Mouse (Mus musculus): ENCODE measurements at regions not wholly inside any gene's neighbourhood (a gene's known extent, or its start where the extent isn't known, plus 50 kb on each side); places are given as distances from the start of the nearest gene placed in this dataset.

DNA sequence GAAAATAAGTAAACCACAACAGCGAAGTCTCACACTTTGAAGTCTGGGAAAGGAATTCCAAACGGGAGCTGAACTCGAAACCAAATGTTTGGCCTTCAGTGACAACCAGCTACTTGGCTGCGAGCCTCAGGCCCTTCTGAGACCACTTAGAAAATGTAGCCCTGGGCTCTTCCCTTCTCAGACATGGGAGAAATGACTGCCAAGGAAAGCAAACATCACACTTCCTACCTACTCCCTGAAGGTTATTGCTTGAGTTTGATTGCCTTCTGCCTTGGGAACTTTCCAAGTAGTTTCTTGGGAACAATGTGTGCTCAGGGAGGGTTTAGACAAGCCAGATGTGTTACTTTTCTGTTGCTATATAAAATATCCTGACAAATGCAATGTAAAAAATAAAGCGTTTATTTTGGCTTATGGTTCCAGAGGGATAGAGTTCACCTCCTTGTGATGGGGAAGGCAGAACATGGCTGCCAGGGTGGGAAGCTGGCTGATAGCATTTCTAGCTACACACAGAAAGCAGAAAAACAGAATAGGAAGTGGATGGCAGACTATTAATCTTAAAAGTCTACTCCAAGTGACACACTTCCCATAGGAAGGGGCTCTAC lies 194.8 kb upstream of the Rack1 start:
- TF ChIP-seq MYOD1 (IDR thresholded peaks at IDR 0.05; ENCODE audit: control insufficient read depth, insufficient read length, low read depth), result no peak
- Histone ChIP-seq H3K36me3 (ENCODE audit: control insufficient read depth, insufficient read depth) (no peaks in the 10 kb centered on the region), H3K4me3 (ENCODE audit: insufficient read depth, poor library complexity, severe bottlenecking) (no peak overlapping the region), H3K27me3 (ENCODE audit: control insufficient read depth, insufficient read depth, insufficient read length) (no peaks in the 10 kb centered on the region), H3ac (ENCODE audit: control insufficient read depth, insufficient read length, low read depth) (no peak overlapping the region), H3K79me3 (ENCODE audit: low read depth) (no peaks in the 10 kb centered on the region), H3K79me2 (ENCODE audit: control insufficient read depth, insufficient read depth) (no peaks in the 10 kb centered on the region)

DNA sequence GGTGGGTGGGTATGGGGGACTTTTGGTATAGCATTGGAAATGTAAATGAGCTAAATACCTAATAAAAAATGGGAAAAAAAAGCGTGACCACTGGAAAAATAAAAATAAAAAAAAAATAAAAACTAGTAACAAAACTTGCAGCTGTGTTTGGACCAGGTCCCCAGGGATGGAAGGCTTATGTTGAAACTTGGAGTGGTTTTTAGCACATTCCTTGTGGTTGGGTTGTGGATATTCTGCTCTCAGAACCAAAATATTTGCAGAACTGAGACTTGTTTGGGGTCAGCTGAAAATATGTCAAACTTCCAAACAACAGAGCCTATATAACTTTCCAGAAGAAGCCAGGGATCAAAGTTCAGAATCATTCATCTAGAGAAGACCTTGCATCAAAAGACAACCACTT lies 199.0 kb upstream of the Rack1 start:
- H3ac ChIP-seq (ENCODE audit: control insufficient read depth, insufficient read length, low read depth), result no peak overlapping the region
- no peak overlapping the region for H3K4me3 ChIP-seq (ENCODE audit: insufficient read depth, poor library complexity, severe bottlenecking)
- no peaks in the 10 kb centered on the region for H3K36me3 ChIP-seq (ENCODE audit: control insufficient read depth, insufficient read depth)
- H3K79me3 ChIP-seq (ENCODE audit: low read depth), result no peaks in the 10 kb centered on the region
- no peaks in the 10 kb centered on the region for H3K79me2 ChIP-seq (ENCODE audit: control insufficient read depth, insufficient read depth)
- no peaks in the 10 kb centered on the region for H3K27me3 ChIP-seq (ENCODE audit: control insufficient read depth, insufficient read depth, insufficient read length)
- TF ChIP-seq USF1 (IDR thresholded peaks at IDR 0.05; ENCODE audit: low read depth) (no peak), CTCF (IDR thresholded peaks at IDR 0.05; ENCODE audit: control insufficient read depth, insufficient read depth, insufficient read length) (no peak), FOSL1 (IDR thresholded peaks at IDR 0.05; ENCODE audit: insufficient read depth, low read length, poor library complexity, severe bottlenecking) (no peak), MYOD1 (IDR thresholded peaks at IDR 0.05; ENCODE audit: control insufficient read depth, insufficient read length, low read depth) (no peak), MAX (IDR thresholded peaks at IDR 0.05) (no peak), MYOG (IDR thresholded peaks at IDR 0.05; ENCODE audit: control insufficient read depth, extremely low read depth, insufficient read length) (no peak), CEBPB (IDR thresholded peaks at IDR 0.05; ENCODE audit: low read depth) (no peak)

DNA sequence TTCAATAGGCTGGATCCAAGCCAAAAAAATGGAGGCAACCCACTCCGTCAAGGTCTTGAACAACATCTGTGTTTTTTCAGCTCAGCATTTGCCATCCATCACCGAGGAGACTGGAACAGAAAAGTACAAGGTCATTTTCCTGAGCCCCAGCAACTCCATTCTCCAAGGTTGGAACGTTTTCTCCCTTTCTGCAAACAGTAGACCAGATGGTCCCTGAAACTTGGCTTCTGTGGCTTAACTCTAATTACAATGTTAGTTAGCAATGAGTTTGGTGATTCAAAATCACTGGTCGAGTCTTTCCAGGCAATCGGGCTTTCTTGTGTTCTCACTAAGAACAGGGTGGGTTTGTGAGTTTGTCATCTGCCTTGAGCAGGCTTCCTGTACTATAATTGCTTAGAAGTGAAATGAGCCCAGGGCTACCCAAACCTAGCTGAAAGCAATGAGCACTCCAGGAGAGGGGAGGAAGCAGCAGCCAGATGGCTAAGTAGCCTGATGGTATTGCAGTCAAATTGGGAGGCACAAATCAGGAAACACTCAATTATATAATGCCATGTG lies 200.5 kb upstream of the Rack1 start:
- H3K79me3 ChIP-seq (ENCODE audit: low read depth), result no peaks in the 10 kb centered on the region
- H3K79me2 ChIP-seq (ENCODE audit: control insufficient read depth, insufficient read depth), result no peaks in the 10 kb centered on the region
- H3K27me3 ChIP-seq (ENCODE audit: control insufficient read depth, insufficient read depth, insufficient read length), result no peaks in the 10 kb centered on the region
- no peak overlapping the region for H3ac ChIP-seq (ENCODE audit: control insufficient read depth, insufficient read length, low read depth)
- TF ChIP-seq MAX (IDR thresholded peaks at IDR 0.05) (no peak), MYOD1 (IDR thresholded peaks at IDR 0.05; ENCODE audit: control insufficient read depth, insufficient read length, low read depth) (no peak), USF1 (IDR thresholded peaks at IDR 0.05; ENCODE audit: low read depth) (no peak), CEBPB (IDR thresholded peaks at IDR 0.05; ENCODE audit: low read depth) (no peak), CTCF (IDR thresholded peaks at IDR 0.05; ENCODE audit: control insufficient read depth, insufficient read depth, insufficient read length) (no peak)
- no peak overlapping the region for H3K4me3 ChIP-seq (ENCODE audit: insufficient read depth, poor library complexity, severe bottlenecking)
- H3K36me3 ChIP-seq (ENCODE audit: control insufficient read depth, insufficient read depth), result no peaks in the 10 kb centered on the region

DNA sequence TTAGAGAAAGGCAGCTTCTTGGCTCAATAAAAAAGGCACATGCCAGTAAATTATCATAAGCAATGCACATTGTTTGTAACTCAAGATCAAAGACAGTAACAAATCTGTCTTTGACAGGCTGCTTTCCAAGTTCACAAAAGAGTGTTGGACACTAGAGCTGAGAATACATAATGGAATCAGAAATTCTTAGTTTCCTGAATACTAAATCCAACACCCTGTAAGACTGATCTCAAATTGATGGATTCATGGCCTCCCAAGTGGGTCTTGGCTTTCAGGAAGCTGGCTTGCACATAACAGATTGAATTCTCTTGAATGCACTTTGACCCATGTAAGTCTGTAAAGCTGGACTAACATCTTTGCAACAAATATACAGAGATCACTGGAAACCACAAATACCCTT lies 201.1 kb upstream of the Rack1 start:
- Histone ChIP-seq H3K4me3 (ENCODE audit: insufficient read depth, poor library complexity, severe bottlenecking) (no peak overlapping the region), H3K79me3 (ENCODE audit: low read depth) (no peaks in the 10 kb centered on the region), H3K27me3 (ENCODE audit: control insufficient read depth, insufficient read depth, insufficient read length) (no peaks in the 10 kb centered on the region), H3K36me3 (ENCODE audit: control insufficient read depth, insufficient read depth) (no peaks in the 10 kb centered on the region), H3ac (ENCODE audit: control insufficient read depth, insufficient read length, low read depth) (no peak overlapping the region), H3K79me2 (ENCODE audit: control insufficient read depth, insufficient read depth) (no peaks in the 10 kb centered on the region)
- no peak for TF ChIP-seq CEBPB (IDR thresholded peaks at IDR 0.05; ENCODE audit: low read depth)
- no peak for TF ChIP-seq CTCF (IDR thresholded peaks at IDR 0.05; ENCODE audit: control insufficient read depth, insufficient read depth, insufficient read length)
- no peak for TF ChIP-seq MAX (IDR thresholded peaks at IDR 0.05)
- TF ChIP-seq USF1 (IDR thresholded peaks at IDR 0.05; ENCODE audit: low read depth), result no peak
- TF ChIP-seq MYOD1 (IDR thresholded peaks at IDR 0.05; ENCODE audit: control insufficient read depth, insufficient read length, low read depth), result no peak
- no peak for TF ChIP-seq FOSL1 (IDR thresholded peaks at IDR 0.05; ENCODE audit: insufficient read depth, low read length, poor library complexity, severe bottlenecking)
- no peak for TF ChIP-seq MYOG (IDR thresholded peaks at IDR 0.05; ENCODE audit: control insufficient read depth, extremely low read depth, insufficient read length)

GRCm38 (mm10) chr11:48594429-48594828 lies 205.7 kb upstream of the Rack1 start:
- H3K27me3 ChIP-seq (ENCODE audit: control insufficient read depth, insufficient read depth, insufficient read length), result no peaks in the 10 kb centered on the region
- H3K4me3 ChIP-seq (ENCODE audit: insufficient read depth, poor library complexity, severe bottlenecking), result no peak overlapping the region
- no peaks in the 10 kb centered on the region for H3K79me3 ChIP-seq (ENCODE audit: low read depth)
- no peaks in the 10 kb centered on the region for H3K36me3 ChIP-seq (ENCODE audit: control insufficient read depth, insufficient read depth)
- no peaks in the 10 kb centered on the region for H3K79me2 ChIP-seq (ENCODE audit: control insufficient read depth, insufficient read depth)
- H3ac ChIP-seq (ENCODE audit: control insufficient read depth, insufficient read length, low read depth), result no peak overlapping the region
- TF ChIP-seq USF1 (IDR thresholded peaks at IDR 0.05; ENCODE audit: low read depth) (no peak), CTCF (IDR thresholded peaks at IDR 0.05; ENCODE audit: control insufficient read depth, insufficient read depth, insufficient read length) (no peak), FOSL1 (IDR thresholded peaks at IDR 0.05; ENCODE audit: insufficient read depth, low read length, poor library complexity, severe bottlenecking) (no peak), MAX (IDR thresholded peaks at IDR 0.05) (no peak), CEBPB (IDR thresholded peaks at IDR 0.05; ENCODE audit: low read depth) (no peak), MYOD1 (IDR thresholded peaks at IDR 0.05; ENCODE audit: control insufficient read depth, insufficient read length, low read depth) (no peak), MYOG (IDR thresholded peaks at IDR 0.05; ENCODE audit: control insufficient read depth, extremely low read depth, insufficient read length) (no peak)
